Mouse (Mus musculus): ENCODE measurements around the gene Abhd2.

Abhd2 gene

DNA sequence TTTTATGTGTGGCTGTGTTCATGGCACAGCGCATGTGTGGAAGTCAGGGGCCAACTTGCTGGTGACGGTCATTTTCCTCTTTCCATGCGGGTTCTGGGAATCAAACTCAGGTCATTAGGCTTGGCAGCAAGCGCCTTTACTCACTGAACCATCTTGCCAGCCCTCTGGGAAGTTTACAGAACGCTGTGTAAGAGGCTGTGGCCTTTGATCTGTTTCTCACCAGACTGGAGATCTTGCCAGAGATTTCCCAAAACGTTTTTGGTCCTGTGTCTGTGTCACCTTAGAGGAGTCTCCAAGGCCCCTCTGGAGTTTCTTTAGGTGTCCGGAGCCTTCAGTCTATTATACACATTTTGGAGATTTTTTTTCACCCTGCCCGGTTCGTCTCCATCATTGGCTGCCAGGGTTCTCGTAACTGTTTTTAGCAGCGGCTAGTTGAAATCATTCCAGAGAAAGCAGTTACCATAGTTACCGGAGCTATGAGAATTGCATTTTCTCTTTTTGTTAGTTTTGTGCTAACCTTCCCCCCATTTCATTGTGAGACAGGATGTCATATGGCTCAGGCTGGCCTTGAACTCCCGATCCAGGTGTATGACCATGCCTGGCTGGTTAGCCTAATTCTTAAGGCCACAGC, 22.3 kb downstream of the Abhd2 start:
- DNase-seq: no peak

DNA sequence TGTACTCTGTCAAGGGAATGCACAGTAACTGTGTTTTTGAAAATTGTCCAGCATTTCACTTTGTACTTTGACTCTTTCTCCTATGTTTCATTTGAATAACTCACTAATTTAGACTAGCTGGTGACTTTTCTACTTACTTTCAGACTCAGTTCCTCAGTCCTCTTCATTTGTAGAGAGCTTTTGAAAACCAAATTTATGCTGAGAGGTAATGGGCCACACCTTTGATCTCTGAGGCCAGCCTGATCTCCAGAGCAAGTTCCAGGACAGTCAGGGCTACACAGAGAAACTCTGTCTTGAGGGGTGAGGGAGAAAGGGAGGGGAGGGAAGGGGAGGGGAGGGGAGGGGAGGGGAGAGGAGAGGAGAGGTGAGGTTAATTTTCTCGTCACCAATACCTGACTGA, 25.7 kb downstream of the Abhd2 start:
- DNase-seq: no peak

DNA sequence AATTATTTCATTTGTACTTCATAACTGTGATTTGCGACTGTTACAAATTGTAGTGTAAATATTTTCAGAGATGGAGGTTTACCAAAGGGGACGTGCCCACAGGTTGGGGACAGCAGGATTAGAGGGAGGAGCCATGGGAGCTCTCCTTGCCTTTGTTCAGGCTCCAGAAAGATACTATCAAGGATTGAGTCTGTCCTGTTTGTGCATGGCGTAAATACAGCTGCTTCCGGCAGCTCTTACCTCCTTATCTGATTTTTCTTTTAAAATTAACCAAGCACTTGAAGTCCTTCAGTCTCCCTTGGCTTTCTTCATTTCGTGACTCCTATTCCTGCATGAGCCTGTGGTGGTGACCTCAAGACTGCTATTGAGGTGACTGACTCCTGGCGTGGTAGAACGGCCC, 26.5 kb downstream of the Abhd2 start:
- DNase-seq: peak; percentile 48

DNA sequence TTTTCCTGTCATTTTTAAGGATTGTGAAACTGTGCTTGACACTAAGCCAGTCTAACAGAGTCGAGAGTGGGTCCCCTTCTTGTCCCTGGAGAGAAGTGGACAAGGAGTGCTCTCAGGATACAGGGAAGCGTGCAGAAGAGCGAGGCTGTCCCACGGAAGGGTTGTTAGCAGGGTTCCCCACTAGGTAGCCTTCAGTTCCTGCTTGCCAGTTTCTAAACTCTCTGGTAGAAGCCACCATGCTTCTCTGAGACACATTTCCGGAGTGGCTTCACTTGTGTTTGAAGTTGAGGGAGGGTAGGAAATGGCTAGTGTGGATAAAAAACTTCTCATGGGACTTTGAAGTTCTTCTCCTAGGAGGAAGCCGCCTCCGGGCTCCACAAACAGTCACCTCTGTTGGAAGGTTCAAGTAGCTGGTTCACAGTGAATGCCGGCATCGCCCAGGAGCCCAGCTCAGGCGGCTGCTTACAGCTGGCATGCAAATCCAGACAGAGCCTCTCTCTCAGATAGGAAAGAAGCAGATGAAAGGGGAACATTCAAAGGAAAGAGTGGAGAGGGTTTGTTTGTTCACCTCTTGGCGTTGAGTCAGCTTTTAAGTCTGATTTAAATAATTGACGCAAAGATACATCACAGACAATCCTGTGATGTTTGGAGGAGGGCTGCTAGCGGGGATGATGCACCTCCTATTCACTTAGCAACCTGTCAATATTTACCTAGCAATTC, 27.6 kb downstream of the Abhd2 start:
- no peak for DNase-seq

DNA sequence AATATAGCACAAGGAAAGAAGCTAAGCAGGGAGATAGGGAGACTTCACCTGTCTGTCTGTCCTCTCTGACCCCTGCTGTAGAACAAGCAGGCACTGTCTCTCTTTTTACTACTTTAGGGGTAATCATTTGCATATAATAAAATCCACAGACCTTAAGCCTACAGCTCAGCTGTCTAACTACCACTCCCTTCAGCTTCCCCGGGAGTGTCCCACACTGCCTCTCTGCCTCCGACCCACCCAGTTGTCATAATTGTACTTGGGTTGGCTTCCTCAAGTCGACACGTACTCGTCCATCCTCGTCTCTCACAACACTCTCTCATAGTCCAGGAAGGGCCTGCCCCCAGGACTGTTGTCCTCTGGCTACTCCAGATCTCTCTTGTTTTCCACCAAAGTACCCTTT, 29.1 kb downstream of the Abhd2 start:
- DNase-seq: no peak

DNA sequence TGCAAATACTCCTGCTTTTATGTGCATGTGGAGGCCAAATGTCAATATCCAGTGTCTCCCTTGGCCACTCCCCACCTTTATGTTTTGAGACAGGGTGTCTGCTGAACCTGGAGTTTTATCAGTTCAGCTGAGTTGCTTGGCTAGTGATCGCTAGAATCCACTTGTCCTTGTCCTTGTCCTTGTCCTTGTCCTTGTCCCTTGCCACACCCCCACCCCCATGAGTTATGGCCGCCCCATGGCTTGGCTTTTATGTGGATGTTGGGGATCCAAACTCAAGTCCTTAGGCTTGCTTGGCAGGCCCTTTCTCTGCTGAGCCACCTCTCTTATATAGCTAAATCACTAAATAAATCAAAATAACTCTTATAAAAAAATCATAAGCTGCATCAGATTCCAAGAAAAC, 29.6 kb downstream of the Abhd2 start:
- no peak for DNase-seq

DNA sequence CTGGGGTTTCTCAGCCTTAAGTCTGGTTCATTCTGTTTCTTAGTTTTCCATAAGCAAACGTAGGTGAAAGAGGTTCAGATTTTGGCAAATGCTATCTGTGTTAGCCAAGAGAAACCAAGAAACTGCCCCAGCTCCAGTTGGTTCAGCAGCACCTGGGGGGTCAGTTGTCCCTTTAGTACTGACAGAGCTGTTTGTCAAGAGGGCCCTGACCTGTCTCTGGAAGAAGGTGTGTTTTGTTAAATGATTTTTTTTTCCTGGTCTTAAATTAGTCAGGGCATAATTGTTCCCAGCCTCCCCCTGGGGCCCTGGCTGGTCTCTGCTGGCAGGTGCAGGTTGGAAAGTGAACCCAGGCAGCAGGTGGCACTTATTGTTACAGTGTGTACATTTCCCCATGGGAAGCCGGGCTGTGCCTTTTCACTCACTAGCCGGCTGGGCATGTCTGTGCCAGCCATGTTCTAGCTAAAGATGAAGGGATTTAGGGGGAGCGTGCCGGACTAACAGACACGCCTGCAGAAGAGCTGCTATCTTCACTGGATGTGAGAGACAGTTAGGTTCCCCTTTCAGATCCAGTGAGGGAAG, 30.3 kb downstream of the Abhd2 start:
- no peak for DNase-seq

DNA sequence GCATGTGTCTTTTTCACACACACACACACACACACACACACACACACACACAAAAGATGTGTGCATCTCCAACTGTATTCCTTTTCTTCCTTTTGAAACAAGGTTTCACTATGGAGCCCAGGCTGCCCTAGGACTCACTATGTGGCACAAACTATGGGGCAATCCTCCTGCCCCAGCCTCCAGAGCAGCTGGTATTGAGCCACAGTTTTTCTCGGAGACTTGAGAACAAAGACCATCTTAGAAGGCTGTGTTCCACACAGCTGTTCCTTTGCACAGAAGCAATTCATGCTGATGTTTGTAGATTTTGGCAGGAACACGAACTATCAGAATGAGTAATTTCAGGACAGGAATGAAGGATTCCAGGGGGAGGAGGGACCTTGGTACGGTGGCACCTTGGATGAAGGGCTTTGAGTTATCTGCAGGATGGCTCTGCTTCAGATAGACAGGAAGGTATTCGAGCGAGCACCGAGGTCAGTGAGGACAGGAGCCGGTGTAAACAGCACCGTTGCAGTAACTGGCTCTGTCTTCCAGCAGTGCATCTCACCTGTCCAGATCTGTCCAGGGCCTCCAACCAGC, 35.5 kb downstream of the Abhd2 start:
- DNase-seq: no peak

DNA sequence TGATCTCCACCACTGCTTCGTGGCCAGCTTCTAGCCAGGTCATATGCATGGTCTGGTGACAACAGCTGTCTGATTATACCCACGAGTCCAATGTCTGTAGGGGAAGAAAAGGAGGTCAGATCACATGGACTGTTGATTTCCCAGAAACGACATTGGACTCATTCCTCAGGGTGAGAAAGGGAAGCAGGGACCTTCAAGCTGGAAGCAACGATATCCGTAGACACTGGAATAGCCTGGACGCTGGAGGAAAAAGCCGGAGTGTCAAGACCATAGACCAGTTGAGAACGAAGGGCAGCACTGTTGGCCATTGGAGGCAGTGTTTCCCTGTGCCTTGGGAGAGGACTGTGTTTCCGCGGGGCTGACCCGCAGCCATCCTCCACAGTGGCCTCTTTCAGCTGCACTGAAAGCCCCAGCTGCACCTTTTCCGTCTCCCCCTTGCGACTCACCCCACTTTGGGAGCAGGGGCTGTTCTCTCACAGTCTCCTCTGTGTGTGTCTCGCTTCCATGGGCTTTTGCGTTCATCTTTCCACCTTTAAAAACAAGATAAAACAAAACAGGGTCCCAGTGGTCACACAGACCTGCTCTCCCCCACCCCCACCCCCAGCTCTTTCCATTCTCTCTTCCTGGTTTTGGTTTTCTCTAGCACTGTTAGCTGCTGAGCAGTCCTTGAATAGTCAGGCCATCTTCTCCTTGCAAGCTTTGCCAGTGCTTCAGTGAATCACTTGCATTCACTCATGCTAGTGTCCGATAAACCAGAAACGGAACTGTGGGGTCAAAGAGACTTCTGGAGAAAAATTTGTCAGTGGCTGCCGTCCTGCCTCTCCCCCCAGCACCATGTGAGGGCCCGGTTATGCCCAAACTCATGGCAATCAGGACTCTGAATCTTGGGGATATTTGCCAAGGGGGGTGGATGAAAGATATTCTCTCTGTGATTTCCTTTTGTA, 36.5 kb downstream of the Abhd2 start:
- peak; percentile 49 for DNase-seq

DNA sequence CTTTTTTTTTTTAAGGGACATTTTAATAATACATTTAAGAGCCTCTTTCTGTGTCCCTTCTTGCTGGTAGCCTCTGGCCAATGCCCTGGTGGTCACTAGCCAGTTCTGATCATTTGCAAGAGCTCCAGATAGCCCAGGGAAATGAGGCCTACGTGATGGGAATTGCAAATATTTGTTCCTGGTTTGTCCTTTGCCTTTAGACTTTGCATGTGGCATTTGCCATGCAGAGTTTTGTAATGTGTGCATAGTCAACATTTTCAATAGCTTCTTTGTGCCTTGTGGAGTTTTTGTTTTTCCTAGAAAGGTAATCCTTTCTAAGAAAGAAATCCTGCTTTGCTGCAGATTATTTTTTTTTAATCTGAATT, 37.2 kb downstream of the Abhd2 start:
- no peak for DNase-seq

DNA sequence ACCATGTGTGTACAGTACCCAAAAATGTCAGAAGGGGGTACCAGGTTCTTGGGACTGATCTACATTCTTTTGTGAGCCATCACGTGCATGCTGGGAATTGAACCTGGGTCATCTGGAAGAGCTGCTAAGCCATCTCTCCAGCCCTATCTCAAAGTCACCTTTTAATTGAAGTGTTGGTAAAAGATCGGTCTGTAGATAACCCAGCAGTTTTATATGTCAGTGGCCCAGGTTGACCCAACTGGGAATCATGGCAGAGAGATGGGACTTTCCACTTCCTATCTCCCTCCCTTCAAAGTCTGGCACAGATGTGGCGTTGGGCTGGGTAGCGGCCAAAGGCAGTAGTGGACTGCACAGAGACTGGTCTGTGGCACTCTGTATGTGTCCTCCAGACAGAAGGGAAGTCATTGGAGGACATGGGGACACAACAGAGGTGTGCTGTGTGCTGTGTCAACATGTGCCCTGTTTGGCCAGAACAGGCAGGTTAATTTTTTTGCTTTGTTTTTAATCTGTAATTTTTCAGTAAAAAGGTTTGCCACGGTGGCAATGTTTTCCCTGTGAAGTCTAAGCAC, 38.5 kb downstream of the Abhd2 start:
- no peak for DNase-seq

DNA sequence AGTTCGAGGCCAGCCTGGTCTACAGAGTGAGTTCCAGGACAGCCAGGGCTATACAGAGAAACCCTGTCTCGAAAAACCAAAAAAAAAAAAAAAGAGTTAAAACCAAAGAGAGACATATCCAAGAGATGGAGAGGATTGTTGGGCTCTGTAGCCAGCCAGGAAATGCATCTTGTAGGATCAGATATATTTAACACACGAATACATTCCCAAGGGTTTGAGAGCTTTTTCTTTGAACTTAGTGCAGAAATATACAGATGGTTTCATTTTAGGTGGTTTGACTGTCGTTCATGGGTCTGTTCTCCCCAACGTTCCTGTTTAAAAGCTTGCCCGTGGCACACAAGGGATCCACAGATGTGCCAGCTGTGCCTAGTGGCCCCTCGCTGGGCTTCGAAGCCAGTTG, 39.2 kb downstream of the Abhd2 start:
- no peak for DNase-seq

DNA sequence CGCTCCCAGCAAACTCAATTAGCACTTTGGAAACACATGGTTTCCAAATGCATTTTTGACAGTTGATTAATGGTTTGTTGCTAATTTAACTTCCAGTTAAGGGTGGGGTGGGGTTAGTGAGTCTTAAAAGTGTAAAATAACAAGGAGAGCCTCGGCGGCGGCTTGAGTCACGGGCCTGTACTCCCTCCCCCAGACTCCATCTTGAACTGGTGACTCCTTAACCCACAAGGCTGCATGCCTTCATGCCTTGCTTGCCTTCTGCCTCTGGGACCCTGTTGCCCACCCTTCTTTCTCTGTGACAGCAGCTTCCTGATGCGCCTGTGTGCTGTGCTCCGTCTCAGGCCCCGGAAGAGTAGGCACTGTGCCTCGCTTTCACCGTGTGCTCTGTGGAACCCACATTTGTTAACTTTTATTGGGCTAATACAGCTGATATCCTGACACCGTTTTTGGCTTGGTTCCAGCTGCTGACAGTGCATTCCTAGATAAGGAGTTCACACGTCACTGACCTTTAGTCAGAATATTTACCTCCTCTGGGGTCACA, 40.6 kb downstream of the Abhd2 start:
- no peak for DNase-seq

DNA sequence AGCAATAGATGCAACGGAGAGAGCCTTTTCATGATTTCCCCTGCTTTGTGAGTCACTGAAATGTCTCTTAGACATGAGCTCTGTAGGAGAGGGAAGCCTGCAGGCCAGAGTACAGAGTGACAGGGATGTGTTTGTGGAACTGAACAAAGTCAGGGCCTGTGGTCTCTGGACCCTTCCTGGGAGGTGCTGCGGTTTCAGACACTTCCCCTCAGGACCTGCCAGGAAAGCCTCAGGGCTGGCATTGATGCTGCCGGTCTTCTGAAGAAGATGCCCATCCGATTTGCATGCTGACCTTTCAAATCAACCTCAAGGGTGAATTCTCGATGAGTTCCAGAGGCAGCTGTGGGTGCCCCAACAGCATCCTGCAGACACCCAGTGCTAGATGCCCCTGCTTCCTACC, 41.5 kb downstream of the Abhd2 start:
- DNase-seq: no peak

DNA sequence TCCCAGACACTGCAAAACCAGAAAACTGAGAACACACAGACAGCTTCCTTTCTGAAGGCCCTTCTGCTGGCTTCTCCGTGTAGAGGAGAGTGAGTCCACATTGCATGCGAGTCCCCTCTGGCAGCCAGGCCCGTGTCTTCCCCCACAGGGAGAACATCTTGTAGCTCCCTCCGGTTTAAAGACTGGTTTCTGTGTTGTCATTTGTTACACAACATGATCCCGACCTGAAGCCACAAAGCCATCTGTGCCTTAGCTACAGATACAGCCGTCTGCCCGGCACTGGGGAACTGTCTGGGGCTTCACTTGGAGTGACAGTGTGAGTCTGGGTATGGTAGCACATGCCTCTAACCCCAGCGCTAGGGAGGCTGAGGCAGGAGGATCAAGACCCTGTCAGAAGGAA, 42.1 kb downstream of the Abhd2 start:
- no peak for DNase-seq

DNA sequence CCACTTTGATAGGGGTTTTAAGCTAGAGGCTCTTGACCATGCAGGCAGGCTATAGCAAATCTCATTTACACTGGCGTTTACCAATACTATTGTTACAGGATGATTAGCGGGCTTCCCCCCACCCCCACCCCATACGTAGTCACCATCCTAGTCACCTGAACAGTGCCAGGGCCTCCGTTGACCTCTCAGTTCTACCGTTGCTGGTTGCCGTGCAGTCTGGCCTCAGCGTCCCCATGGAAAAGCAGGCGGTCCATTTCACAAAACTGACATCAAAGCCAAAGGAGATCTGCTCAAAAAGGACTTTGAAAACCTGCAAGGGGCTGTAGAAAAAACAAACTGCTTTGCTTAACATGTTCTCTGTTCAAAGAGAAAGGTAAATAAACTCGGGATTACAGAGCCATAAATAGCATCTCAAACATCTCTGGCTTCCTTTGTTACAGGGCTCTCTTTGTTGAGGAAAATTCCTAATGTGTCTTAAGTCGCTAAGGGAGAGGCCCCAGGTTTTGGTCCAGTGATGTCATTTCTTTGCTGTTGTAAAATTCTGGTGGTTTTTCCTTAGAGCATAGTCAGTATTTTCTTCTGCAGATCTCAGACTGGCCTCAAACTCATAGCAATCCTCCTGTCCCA, 43.2 kb downstream of the Abhd2 start:
- DNase-seq: no peak

DNA sequence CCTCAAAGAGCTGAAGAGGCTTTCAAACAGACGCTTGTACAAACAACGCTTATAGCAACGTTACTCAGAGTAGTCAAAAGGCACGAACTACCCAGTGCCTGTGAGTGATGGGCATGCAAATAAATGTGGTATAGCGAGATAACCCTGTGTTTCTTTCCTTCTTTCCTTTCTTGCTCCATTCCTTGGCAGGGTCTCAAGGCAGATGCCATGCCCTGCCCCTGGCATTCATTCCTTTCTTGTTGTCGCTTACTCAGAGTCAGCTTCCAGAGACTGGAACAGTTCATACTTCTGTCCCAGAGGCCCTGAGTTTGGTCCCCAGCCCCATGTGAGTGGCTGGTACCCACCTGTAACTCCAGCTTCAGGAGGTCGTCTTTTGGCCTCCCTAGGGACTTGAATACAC, 44.6 kb downstream of the Abhd2 start:
- DNase-seq: no peak

DNA sequence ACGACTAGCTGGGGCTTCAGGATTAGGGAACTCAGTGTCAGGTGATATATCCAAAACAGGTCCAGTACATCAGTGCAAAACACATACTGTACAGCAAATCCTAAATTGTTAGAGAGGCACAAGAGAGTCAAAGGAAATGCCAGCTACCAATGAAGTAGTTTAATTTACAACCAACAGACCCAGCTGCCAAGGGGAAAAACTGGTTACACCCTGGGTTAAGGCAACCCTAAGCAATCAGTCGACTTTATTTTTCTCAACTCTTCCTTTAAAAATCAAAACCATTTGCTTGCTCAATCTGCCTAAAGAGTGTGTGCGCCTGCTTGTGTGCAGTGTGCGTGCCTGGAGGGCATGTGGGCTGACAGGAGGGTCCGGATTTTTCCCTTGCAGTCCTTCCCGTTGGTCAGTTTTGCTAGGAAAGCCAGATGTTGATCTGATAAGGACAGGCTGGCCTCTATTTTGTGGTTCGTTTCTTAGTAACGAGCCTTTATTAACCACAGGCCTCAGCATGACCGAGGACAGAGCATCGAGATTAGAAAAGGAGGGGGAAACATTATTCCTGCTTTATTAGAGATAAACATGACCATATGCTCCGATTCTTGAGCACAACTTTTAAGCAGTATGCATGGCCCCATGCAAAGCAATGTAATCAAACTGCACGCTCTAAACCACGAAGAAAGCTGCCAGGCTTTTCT, 45.3 kb downstream of the Abhd2 start:
- DNase-seq: no peak

DNA sequence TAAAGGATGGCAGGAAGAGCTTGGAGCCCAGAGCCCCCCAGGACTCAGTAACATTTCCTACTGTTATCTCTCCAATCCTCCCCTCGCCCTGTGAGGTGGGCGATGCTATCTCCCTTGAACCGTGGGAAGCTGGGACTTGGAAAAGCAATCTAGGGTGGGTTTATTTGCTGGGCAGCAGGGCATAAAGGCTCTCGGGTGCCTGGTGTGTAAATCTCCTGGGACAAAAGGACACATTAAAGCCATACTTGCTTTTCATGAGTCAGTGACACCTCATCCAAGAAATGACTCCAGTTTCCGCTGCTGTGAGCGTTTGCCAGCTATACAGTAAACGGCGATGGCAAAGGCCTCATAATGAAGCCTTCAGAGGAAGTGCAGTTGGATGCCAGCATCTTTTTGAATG, 50.9 kb downstream of the Abhd2 start:
- DNase-seq: no peak

DNA sequence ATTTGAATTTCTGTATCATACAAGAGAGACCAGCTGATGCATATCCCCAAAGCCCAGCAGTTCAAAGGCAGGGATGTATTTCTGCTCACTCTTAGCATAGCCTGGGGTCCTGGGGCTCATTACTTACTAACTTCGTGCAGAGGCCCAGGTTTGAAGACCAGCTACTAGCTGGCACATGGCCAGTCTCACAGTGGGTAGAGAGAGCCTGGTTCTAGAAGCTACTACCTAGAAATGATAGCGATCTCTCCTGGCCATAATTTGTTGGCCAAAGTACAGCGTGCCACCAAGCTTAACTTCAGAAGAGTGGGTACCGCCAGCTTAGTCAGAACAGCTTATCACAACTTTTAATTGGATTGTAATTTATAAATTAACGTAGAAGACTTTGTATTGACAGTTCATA, 55.8 kb downstream of the Abhd2 start:
- no peak for DNase-seq

DNA sequence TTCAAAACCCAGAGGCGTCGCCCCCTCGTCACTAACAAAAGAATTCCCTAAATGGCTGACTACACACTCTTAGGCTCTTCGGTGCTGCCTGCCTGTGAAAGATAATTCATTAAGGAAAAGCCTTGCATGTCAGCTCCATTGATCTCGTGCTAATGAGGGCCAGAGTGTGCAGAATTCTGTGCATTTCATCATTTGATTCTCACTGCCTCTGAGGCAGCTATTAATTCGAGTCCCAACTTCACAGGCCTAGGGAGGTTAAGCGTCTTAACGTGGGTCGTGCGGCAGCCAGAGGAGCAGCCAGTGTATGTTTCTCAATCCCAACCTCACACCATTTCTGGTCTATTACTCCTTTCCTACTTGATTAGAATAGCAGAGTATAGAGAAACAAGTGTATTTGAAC, 58.2 kb downstream of the Abhd2 start:
- no peak for DNase-seq

DNA sequence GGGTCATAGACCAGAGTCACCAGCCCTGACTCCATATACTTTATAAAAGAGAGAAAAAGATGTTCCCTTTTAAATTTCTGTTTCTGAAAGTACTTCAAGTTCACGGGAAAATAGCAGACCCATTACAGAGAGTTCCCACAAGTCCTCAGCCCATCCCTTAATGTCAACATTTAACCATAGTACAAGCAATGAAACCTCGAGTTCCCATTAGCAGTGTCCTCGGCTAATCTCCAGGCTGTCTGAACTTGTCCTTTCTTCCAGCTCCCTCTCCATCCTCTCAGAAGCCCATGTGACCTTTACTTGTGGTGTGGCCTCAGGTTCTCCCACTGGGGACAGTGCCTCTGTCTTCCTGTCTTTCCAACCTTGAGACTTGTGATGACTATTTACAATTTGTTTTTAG, 60.4 kb downstream of the Abhd2 start:
- DNase-seq: no peak
